8 mouse cellular contexts compared by ENCODE assay signal in the genomic region with DNA sequence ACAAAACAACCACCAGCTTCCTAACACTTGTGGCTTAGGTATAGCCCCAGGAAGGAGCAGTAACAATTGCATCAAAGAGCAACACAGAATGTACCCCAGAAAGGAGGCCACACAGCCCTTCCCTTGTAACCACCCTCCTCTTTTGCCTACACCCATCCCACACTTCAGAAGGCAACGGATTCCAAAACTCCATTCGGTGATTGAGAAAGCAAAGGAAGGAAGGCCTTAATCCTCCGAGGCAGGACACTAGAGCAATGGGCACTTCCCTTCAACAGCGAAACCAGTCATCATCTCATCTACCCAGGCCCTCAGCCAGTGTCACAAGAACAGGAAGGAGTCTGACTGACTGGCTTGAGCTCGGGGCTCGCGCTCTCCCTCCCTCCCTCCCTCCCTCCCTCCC.
A peak's percentile ranks its signal among the peaks of the same experiment; 100 is the strongest.
DNase-seq lines count a peak whose midpoint lies in the region; ATAC-seq lines count a peak whose summit lies in the region.

No protein-coding gene starts in this region.

- no peaks in the 10 kb centered on the region for H3K27me3 ChIP-seq in hindbrain, embryonic 13.5 days
- H3K27me3 ChIP-seq in hindbrain, embryonic 12.5 days, result no peaks in the 10 kb centered on the region
- H3K27me3 ChIP-seq in heart, embryonic 13.5 days (replicated peaks), result no peaks in the 10 kb centered on the region
- no peaks in the 10 kb centered on the region for H3K27me3 ChIP-seq in limb, embryonic 15.5 days
- no peaks in the 10 kb centered on the region for H3K27me3 ChIP-seq in midbrain, embryonic 15.5 days (replicated peaks)

- 10% methylated on average over 7 of the region's 7 CpGs for WGBS in hindbrain, embryonic 13.5 days
- WGBS in hindbrain, embryonic 12.5 days, result 9% methylated on average over 4 of the region's 7 CpGs
- 4% methylated on average over 7 of the region's 7 CpGs for WGBS in heart, embryonic 13.5 days
- WGBS in limb, embryonic 15.5 days, result 19% methylated on average over 7 of the region's 7 CpGs
- 8% methylated on average over 7 of the region's 7 CpGs for WGBS in midbrain, embryonic 15.5 days

- H3K4me2 ChIP-seq in hindbrain, embryonic 13.5 days, result no peak overlapping the region
- H3K4me2 ChIP-seq in hindbrain, embryonic 12.5 days (replicated peaks), result no peak overlapping the region
- H3K4me2 ChIP-seq in heart, embryonic 13.5 days, result peak overlapping the region; percentile 76
- H3K4me2 ChIP-seq in limb, embryonic 15.5 days, result 0 out of 2 replicates have a peak overlapping the region, but pooled peaks have one; percentile 17
- H3K4me2 ChIP-seq in midbrain, embryonic 15.5 days, result no peak overlapping the region

- H3K36me3 ChIP-seq in hindbrain, embryonic 13.5 days, result no peaks in the 10 kb centered on the region
- no peaks in the 10 kb centered on the region for H3K36me3 ChIP-seq in hindbrain, embryonic 12.5 days
- H3K36me3 ChIP-seq in heart, embryonic 13.5 days, result no peaks in the 10 kb centered on the region
- no peaks in the 10 kb centered on the region for H3K36me3 ChIP-seq in limb, embryonic 15.5 days
- no peaks in the 10 kb centered on the region for H3K36me3 ChIP-seq in midbrain, embryonic 15.5 days (replicated peaks)

- peaks cover 25% of the 10 kb centered on the region for H3K4me1 ChIP-seq in hindbrain, embryonic 13.5 days (replicated peaks)
- peaks cover 28% of the 10 kb centered on the region for H3K4me1 ChIP-seq in hindbrain, embryonic 12.5 days
- H3K4me1 ChIP-seq in brown adipose tissue, adult 24 weeks (ENCODE audit: control insufficient read depth, insufficient read depth, insufficient read length, low read length), result peaks cover 7% of the 10 kb centered on the region
- peaks cover 68% of the 10 kb centered on the region for H3K4me1 ChIP-seq in heart, embryonic 13.5 days
- H3K4me1 ChIP-seq in limb, embryonic 15.5 days, result peaks cover 15% of the 10 kb centered on the region
- peaks cover 28% of the 10 kb centered on the region for H3K4me1 ChIP-seq in midbrain, embryonic 15.5 days

- no peak for ATAC-seq in hindbrain, embryonic 13.5 days (ENCODE audit: low FRiP score)
- no peak; the same call in 1 of the 2 replicates for ATAC-seq in hindbrain, embryonic 12.5 days (ENCODE audit: low FRiP score)
- peak; percentile 59; the same call in 1 of the 2 replicates for ATAC-seq in heart, embryonic 13.5 days (ENCODE audit: extremely low read depth, insufficient number of reproducible peaks, low FRiP score, low TSS enrichment)
- ATAC-seq in limb, embryonic 15.5 days (ENCODE audit: insufficient number of reproducible peaks, low FRiP score, low TSS enrichment, low read depth), result 0 out of 2 replicates have a peak, but pooled peaks have one; percentile 8
- peak; percentile 31; the same call in 1 of the 2 replicates for ATAC-seq in midbrain, embryonic 15.5 days (replicated peaks)

- H3K4me3 ChIP-seq in hindbrain, embryonic 13.5 days, result no peak overlapping the region
- H3K4me3 ChIP-seq in hindbrain, embryonic 12.5 days, result no peak overlapping the region
- H3K4me3 ChIP-seq in brown adipose tissue, adult 24 weeks (ENCODE audit: insufficient read depth, low read depth, low read length), result peak overlapping the region; percentile 15
- peak overlapping the region; percentile 48 for H3K4me3 ChIP-seq in heart, embryonic 13.5 days
- H3K4me3 ChIP-seq in limb, embryonic 15.5 days, result peak overlapping the region; percentile 7; the same call in 1 of the 2 replicates
- H3K4me3 ChIP-seq in midbrain, embryonic 15.5 days, result no peak overlapping the region

- peak overlapping the region; percentile 42 for H3K27ac ChIP-seq in hindbrain, embryonic 13.5 days
- H3K27ac ChIP-seq in hindbrain, embryonic 12.5 days, result no peak overlapping the region
- H3K27ac ChIP-seq in brown adipose tissue, adult 24 weeks (replicated peaks; ENCODE audit: low read depth, low read length), result peak overlapping the region; percentile 57
- H3K27ac ChIP-seq in heart, embryonic 13.5 days (replicated peaks), result peak overlapping the region; percentile 100
- H3K27ac ChIP-seq in limb, embryonic 15.5 days, result peak overlapping the region; percentile 76
- H3K27ac ChIP-seq in midbrain, embryonic 15.5 days, result peak overlapping the region; percentile 38; the same call in 1 of the 2 replicates

- DNase-seq in thymus, postnatal 4 days, result peak; percentile 57
- DNase-seq in right cerebral cortex, adult 2 months (ENCODE audit: low spot score in 2 of 2), result no peak

- H3K9me3 ChIP-seq in hindbrain, embryonic 13.5 days, result no peaks in the 10 kb centered on the region
- H3K9me3 ChIP-seq in hindbrain, embryonic 12.5 days (replicated peaks), result no peaks in the 10 kb centered on the region
- H3K9me3 ChIP-seq in heart, embryonic 13.5 days, result no peaks in the 10 kb centered on the region
- H3K9me3 ChIP-seq in limb, embryonic 15.5 days, result no peaks in the 10 kb centered on the region
- no peaks in the 10 kb centered on the region for H3K9me3 ChIP-seq in midbrain, embryonic 15.5 days

- H3K9ac ChIP-seq in hindbrain, embryonic 13.5 days, result no peak overlapping the region
- no peak overlapping the region for H3K9ac ChIP-seq in hindbrain, embryonic 12.5 days
- H3K9ac ChIP-seq in heart, embryonic 13.5 days, result peak overlapping the region; percentile 80
- H3K9ac ChIP-seq in limb, embryonic 15.5 days, result no peak overlapping the region
- H3K9ac ChIP-seq in midbrain, embryonic 15.5 days, result no peak overlapping the region

Comparison
In these comparisons a context has a peak if more than half of its experiments do, and no peak if none do; other contexts are left out.
1. ATAC-seq: peak in heart, embryonic 13.5 days (single experiment), limb, embryonic 15.5 days (single experiment) and midbrain, embryonic 15.5 days (single experiment); none in hindbrain, embryonic 13.5 days (single experiment) and hindbrain, embryonic 12.5 days (single experiment).
2. H3K4me2 ChIP-seq: peak in heart, embryonic 13.5 days (single experiment) and limb, embryonic 15.5 days (single experiment); none in hindbrain, embryonic 13.5 days (single experiment), hindbrain, embryonic 12.5 days (single experiment) and midbrain, embryonic 15.5 days (single experiment).
3. H3K4me3 ChIP-seq: peak in brown adipose tissue, adult 24 weeks (single experiment), heart, embryonic 13.5 days (single experiment) and limb, embryonic 15.5 days (single experiment); none in hindbrain, embryonic 13.5 days (single experiment), hindbrain, embryonic 12.5 days (single experiment) and midbrain, embryonic 15.5 days (single experiment).